Mouse (Mus musculus): ENCODE measurements at regions not wholly inside any gene's neighbourhood (a gene's known extent, or its start where the extent isn't known, plus 50 kb on each side); places are given as distances from the start of the nearest gene placed in this dataset.

GRCm38 (mm10) chr6:143631581-143631980 is 464.6 kb downstream of the Etnk1 start:
- H3K27ac ChIP-seq (ENCODE audit: insufficient read depth, low read depth) = no peak overlapping the region
- H3K4me3 ChIP-seq (replicated peaks in 1 of 3; ENCODE audit: low read depth in 2 of 3, low read length in 2 of 3, poor library complexity in 1 of 3) = no peak overlapping the region
- DNase-seq (ENCODE audit: extremely low read depth) = no peak
- H3K4me2 ChIP-seq (ENCODE audit: insufficient read depth, low read depth, poor library complexity, severe bottlenecking) = no peak overlapping the region
- H3K4me1 ChIP-seq (ENCODE audit: control insufficient read depth in 1 of 2, insufficient read depth in 2 of 2) = peaks cover 0 to 5% of the 10 kb centered on the region in 2 experiments; a peak in 1 of 4 replicates
- TF ChIP-seq MYC (IDR thresholded peaks at IDR 0.05; ENCODE audit: low read depth, low read length) (no peak), NRF1 (IDR thresholded peaks at IDR 0.05; ENCODE audit: low read depth, low read length) (no peak), NELFE (IDR thresholded peaks at IDR 0.05; ENCODE audit: low read depth, low read length) (no peak), ZKSCAN1 (IDR thresholded peaks at IDR 0.05; ENCODE audit: borderline replicate concordance, low read depth, low read length) (no peak), ELF1 (IDR thresholded peaks at IDR 0.05; ENCODE audit: low read depth, low read length) (no peak), TBP (conservative IDR thresholded peaks at IDR 0.05; ENCODE audit: low read depth, low read length) (no peak), MAZ (IDR thresholded peaks at IDR 0.05; ENCODE audit: low read depth, low read length) (no peak), HCFC1 (IDR thresholded peaks at IDR 0.05; ENCODE audit: low read depth, low read length) (no peak), USF2 (conservative IDR thresholded peaks at IDR 0.05; ENCODE audit: low read depth, low read length) (no peak), RCOR1 (conservative IDR thresholded peaks at IDR 0.05; ENCODE audit: low read depth, low read length) (no peak), ZMIZ1 (IDR thresholded peaks at IDR 0.05; ENCODE audit: low read depth, low read length) (no peak), USF1 (IDR thresholded peaks at IDR 0.05; ENCODE audit: low read depth, low read length) (no peak), CTCF (conservative IDR thresholded peaks at IDR 0.05 in 1 of 2, IDR thresholded peaks at IDR 0.05 in 1 of 2; ENCODE audit: low read depth in 2 of 2, low read length in 2 of 2) (no peak), RAD21 (IDR thresholded peaks at IDR 0.05; ENCODE audit: low read depth, low read length) (no peak), MAFK (IDR thresholded peaks at IDR 0.05; ENCODE audit: insufficient replicate concordance, low read length) (no peak), ETS1 (conservative IDR thresholded peaks at IDR 0.05; ENCODE audit: low read depth, low read length) (no peak), MXI1 (IDR thresholded peaks at IDR 0.05; ENCODE audit: low read depth, low read length) (no peak), CHD1 (IDR thresholded peaks at IDR 0.05; ENCODE audit: low read depth, low read length) (no peak), UBTF (IDR thresholded peaks at IDR 0.05; ENCODE audit: low read depth, low read length) (no peak), POLR2AphosphoS2 (IDR thresholded peaks at IDR 0.05; ENCODE audit: low read depth, low read length) (no peak)
- dilution Hi-C loops (cut with MboI; ENCODE audit: extremely low pct_ligation_motif_present, extremely low pct_unique_long_range_greater_than_20kb, low sequenced_read_pairs) (no loop called here), in situ Hi-C loops (cut with MboI; ENCODE audit: low pct_ligation_motif_present, low pct_unique_long_range_greater_than_20kb, low sequenced_read_pairs) (no loop called here)
- H3K9ac ChIP-seq (ENCODE audit: insufficient read depth, low read depth) = no peak overlapping the region
- no peaks in the 10 kb centered on the region for H3K36me3 ChIP-seq (replicated peaks in 1 of 2; ENCODE audit: control insufficient read depth in 1 of 2, insufficient read depth in 1 of 2, low read length in 1 of 2)
- H3K9me3 ChIP-seq (replicated peaks; ENCODE audit: low read length) = no peaks in the 10 kb centered on the region
- H3K79me2 ChIP-seq (replicated peaks; ENCODE audit: control insufficient read depth, extremely low read depth, insufficient read depth, poor library complexity, severe bottlenecking) = no peaks in the 10 kb centered on the region
- no peaks in the 10 kb centered on the region for H3K27me3 ChIP-seq (replicated peaks)

- DNase-seq (ENCODE audit: extremely low read depth) = no peak
- Histone ChIP-seq H3K27me3 (replicated peaks) (no peaks in the 10 kb centered on the region), H3K4me1 (ENCODE audit: control insufficient read depth in 1 of 2, insufficient read depth in 2 of 2) (peaks cover 0 to 5% of the 10 kb centered on the region in 2 experiments; a peak in 1 of 4 replicates)
Observed at GRCm38 (mm10) chr6:143633710-143634109, 466.7 kb downstream of the Etnk1 start.

More at GRCm38 (mm10) chr6:143633710-143634109, 466.7 kb downstream of the Etnk1 start:
- H3K4me2 ChIP-seq (ENCODE audit: insufficient read depth, low read depth, poor library complexity, severe bottlenecking) = no peak overlapping the region
- H3K4me3 ChIP-seq (replicated peaks in 1 of 3; ENCODE audit: low read depth in 2 of 3, low read length in 2 of 3, poor library complexity in 1 of 3) = no peak overlapping the region
- in situ Hi-C loops (cut with MboI; ENCODE audit: low pct_ligation_motif_present, low pct_unique_long_range_greater_than_20kb, low sequenced_read_pairs) = no loop called here
- H3K9ac ChIP-seq (ENCODE audit: insufficient read depth, low read depth) = no peak overlapping the region
- H3K36me3 ChIP-seq (replicated peaks in 1 of 2; ENCODE audit: control insufficient read depth in 1 of 2, insufficient read depth in 1 of 2, low read length in 1 of 2) = no peaks in the 10 kb centered on the region
- no peaks in the 10 kb centered on the region for H3K79me2 ChIP-seq (replicated peaks; ENCODE audit: control insufficient read depth, extremely low read depth, insufficient read depth, poor library complexity, severe bottlenecking)
- no peak overlapping the region for H3K27ac ChIP-seq (ENCODE audit: insufficient read depth, low read depth)
- H3K9me3 ChIP-seq (replicated peaks; ENCODE audit: low read length) = no peaks in the 10 kb centered on the region
- TF ChIP-seq CHD1 (IDR thresholded peaks at IDR 0.05; ENCODE audit: low read depth, low read length) (no peak), JUND (conservative IDR thresholded peaks at IDR 0.05; ENCODE audit: low read depth, low read length) (no peak), JUN (IDR thresholded peaks at IDR 0.05; ENCODE audit: insufficient read depth, low read depth, low read length) (no peak), MAX (IDR thresholded peaks at IDR 0.05; ENCODE audit: low read length) (no peak)
- dilution Hi-C loops (cut with MboI; ENCODE audit: extremely low pct_ligation_motif_present, extremely low pct_unique_long_range_greater_than_20kb, low sequenced_read_pairs) = no loop called here

Measured in CH12.LX (cell line).